Mouse (Mus musculus) embryonic facial prominence, embryonic 14.5 days (tissue): ENCODE results near the gene Tor1b. TPM values are rescaled to one million over a fixed set of nuclear protein-coding genes. Genes with fewer than 3 reads are reported as not detected.
"Not testable (repeated sequence)": the region's sequence is repeated elsewhere in the genome, so short reads cannot be mapped to it uniquely, and the experiment has no call there.

Experiments
- ATAC-seq: fragments of 200-750 bp; cut with Nextera tagmentation; 2 replicates; pipeline ENCODE4 v1.8.0; 2017; ENCODE audit warnings: low read depth, moderate number of reproducible peaks, moderate TSS enrichment
- DNase-seq: peaks from one replicate; pipeline ENCODE4 v3.0.0-alpha.2; 2015; ENCODE audit warnings: low spot score
- H3K27ac ChIP-seq: fragments of 300-500 bp; sonication (generic); replicated peaks from 2 replicates; pipeline ENCODE4 v1.5.1; 2014; ENCODE audit warnings: low read depth, mild to moderate bottlenecking, low read length, moderate library complexity
- H3K27me3 ChIP-seq: fragments of 300-500 bp; sonication (generic); replicated peaks from 2 replicates; pipeline ENCODE4 v1.6.1; 2014; ENCODE audit warnings: low read length; ENCODE audit not compliant: control insufficient read depth, insufficient read depth
- H3K36me3 ChIP-seq: fragments of 300-500 bp; sonication (generic); 2 replicates; pipeline ENCODE4 v1.6.1; 2014; ENCODE audit warnings: low read length, mixed read lengths; ENCODE audit not compliant: control insufficient read depth, insufficient read depth
- H3K4me1 ChIP-seq: fragments of 300-500 bp; sonication (generic); 2 replicates; pipeline ENCODE4 v1.6.1; 2014; ENCODE audit warnings: antibody characterized with exemption, low read length; ENCODE audit not compliant: control insufficient read depth, insufficient read depth
- H3K4me2 ChIP-seq: fragments of 300-500 bp; sonication (generic); 2 replicates; pipeline ENCODE4 v1.6.1; 2014; ENCODE audit warnings: low read depth, mild to moderate bottlenecking, low read length, moderate library complexity, mixed read lengths
- H3K4me3 ChIP-seq: fragments of 300-500 bp; sonication (generic); 2 replicates; pipeline ENCODE4 v1.5.1; 2014; ENCODE audit warnings: low read depth, mild to moderate bottlenecking, low read length
- H3K9ac ChIP-seq: fragments of 300-500 bp; sonication (generic); 2 replicates; pipeline ENCODE4 v1.6.1; 2014; ENCODE audit warnings: low read depth, mild to moderate bottlenecking, low read length, moderate library complexity, mixed read lengths
- H3K9me3 ChIP-seq: fragments of 300-500 bp; sonication (generic); 2 replicates; pipeline ENCODE4 v1.6.1; 2016; ENCODE audit warnings: low read length; ENCODE audit not compliant: control insufficient read depth
- WGBS: fragments of 180-500 bp; shearing (Covaris S2); extraction: QIAGEN DNeasy Blood & Tissue Kit; methylation state at CpG from one replicate; pipeline ENCODE4 v1.1.7; 2014; 5-methylcytosine and 5-hydroxymethylcytosine counted together
- polyA plus RNA-seq: library from polyadenylated mRNA; unstranded; fragments of >200 nt; fragmentation: Nextera tagmentation; extraction: Ambion mirVana; gene quantifications from 2 replicates; pipeline ENCODE4 v1.2.1, GENCODE M21; 2014

Gene Tor1b
- polyA plus RNA-seq, 1 experiment from 2014 or later: 41.3 TPM

- no peak overlapping the region for H3K27ac ChIP-seq
- H3K4me1 ChIP-seq: no peaks in the 10 kb centered on the region
- H3K27me3 ChIP-seq: no peaks in the 10 kb centered on the region
- 81% methylated on average over 8 of the region's 8 CpGs for WGBS
- no peak for ATAC-seq
- H3K36me3 ChIP-seq: no peaks in the 10 kb centered on the region
- no peak for DNase-seq
- no peaks in the 10 kb centered on the region for H3K9me3 ChIP-seq
- no peak overlapping the region for H3K9ac ChIP-seq
- no peak overlapping the region for H3K4me2 ChIP-seq
- no peak overlapping the region for H3K4me3 ChIP-seq
Measured at GRCm38 (mm10) chr2:30937731-30938130, 15.0 kb upstream of the Tor1b start.

- Histone ChIP-seq H3K27ac (no peak overlapping the region), H3K4me3 (no peak overlapping the region), H3K4me1 (no peaks in the 10 kb centered on the region), H3K9ac (no peak overlapping the region), H3K9me3 (no peaks in the 10 kb centered on the region), H3K4me2 (no peak overlapping the region), H3K36me3 (no peaks in the 10 kb centered on the region), H3K27me3 (no peaks in the 10 kb centered on the region)
- 0 out of 2 replicates have a peak, but pooled peaks have one; percentile 11 for ATAC-seq
- no peak for DNase-seq
- WGBS: 41% methylated on average over 4 of the region's 4 CpGs
Measured at GRCm38 (mm10) chr2:30938574-30938991, 14.2 kb upstream of the Tor1b start.

GRCm38 (mm10) chr2:30941586-30941985, 11.2 kb upstream of the Tor1b start:
- no peak for DNase-seq
- H3K4me1 ChIP-seq: no peaks in the 10 kb centered on the region
- H3K27me3 ChIP-seq: no peaks in the 10 kb centered on the region
- H3K36me3 ChIP-seq: no peaks in the 10 kb centered on the region
- WGBS: 81% methylated on average over 5 of the region's 5 CpGs
- ATAC-seq: no peak
- H3K4me3 ChIP-seq: no peak overlapping the region
- no peaks in the 10 kb centered on the region for H3K9me3 ChIP-seq
- H3K27ac ChIP-seq: no peak overlapping the region
- no peak overlapping the region for H3K4me2 ChIP-seq
- no peak overlapping the region for H3K9ac ChIP-seq

- not testable (repeated sequence) for H3K27me3 ChIP-seq, DNase-seq, H3K4me2 ChIP-seq, ATAC-seq, H3K4me3 ChIP-seq, H3K4me1 ChIP-seq, H3K9me3 ChIP-seq, H3K27ac ChIP-seq, H3K9ac ChIP-seq, H3K36me3 ChIP-seq
- WGBS: 39% methylated on average over 7 of the region's 7 CpGs
Measured at GRCm38 (mm10) chr2:30942116-30942515, 10.6 kb upstream of the Tor1b start.

- peak; percentile 93 for DNase-seq
- Histone ChIP-seq H3K27me3 (no peaks in the 10 kb centered on the region), H3K9ac (no peak overlapping the region), H3K4me3 (peak overlapping the region; percentile 30), H3K4me1 (no peaks in the 10 kb centered on the region), H3K9me3 (no peaks in the 10 kb centered on the region), H3K4me2 (peak overlapping the region; percentile 45), H3K27ac (no peak overlapping the region), H3K36me3 (no peaks in the 10 kb centered on the region)
- WGBS: 27% methylated on average over 16 of the region's 16 CpGs
- ATAC-seq: peak; percentile 80
Measured at GRCm38 (mm10) chr2:30942603-30943011, 10.2 kb upstream of the Tor1b start.

- Histone ChIP-seq H3K4me3 (peak overlapping the region; percentile 86), H3K4me2 (peak overlapping the region; percentile 78), H3K9me3 (no peaks in the 10 kb centered on the region), H3K36me3 (peaks cover 28% of the 10 kb centered on the region), H3K27ac (peak overlapping the region; percentile 84), H3K27me3 (no peaks in the 10 kb centered on the region), H3K4me1 (peaks cover 20% of the 10 kb centered on the region), H3K9ac (peak overlapping the region; percentile 89)
- WGBS: 22% methylated on average over 5 of the region's 5 CpGs
- DNase-seq (no peak), ATAC-seq (0 out of 2 replicates have a peak, but pooled peaks have one; percentile 19)
Measured at GRCm38 (mm10) chr2:30952457-30952823, 319 bp upstream of the Tor1b start.

GRCm38 (mm10) chr2:30954797-30955196, 2.0 kb downstream of the Tor1b start:
- H3K9ac ChIP-seq: peak overlapping the region; percentile 89

GRCm38 (mm10) chr2:30957511-30957910, 4.8 kb downstream of the Tor1b start:
- ATAC-seq (no peak), DNase-seq (no peak)
- H3K4me1 ChIP-seq: peaks cover 17% of the 10 kb centered on the region
- no peaks in the 10 kb centered on the region for H3K27me3 ChIP-seq
- no peak overlapping the region for H3K27ac ChIP-seq
- H3K9ac ChIP-seq: no peak overlapping the region
- WGBS: 88% methylated on average over 4 of the region's 4 CpGs
- no peak overlapping the region for H3K4me2 ChIP-seq
- H3K36me3 ChIP-seq: peaks cover 76% of the 10 kb centered on the region
- H3K4me3 ChIP-seq: no peak overlapping the region
- H3K9me3 ChIP-seq: no peaks in the 10 kb centered on the region

More at GRCm38 (mm10) chr2:30954797-30955196, 2.0 kb downstream of the Tor1b start:
- no peak for ATAC-seq
- Histone ChIP-seq H3K27me3 (no peaks in the 10 kb centered on the region), H3K36me3 (peaks cover 51% of the 10 kb centered on the region), H3K4me1 (peaks cover 20% of the 10 kb centered on the region), H3K9me3 (no peaks in the 10 kb centered on the region), H3K4me3 (no peak overlapping the region), H3K4me2 (peak overlapping the region; percentile 78), H3K27ac (no peak overlapping the region)
- WGBS: 63% methylated on average over 6 of the region's 6 CpGs
- DNase-seq: no peak

GRCm38 (mm10) chr2:30958726-30959125, 6.0 kb downstream of the Tor1b start:
- ATAC-seq: no peak
- Histone ChIP-seq H3K4me1 (peaks cover 14% of the 10 kb centered on the region), H3K27me3 (no peaks in the 10 kb centered on the region), H3K9ac (no peak overlapping the region), H3K4me2 (no peak overlapping the region), H3K27ac (no peak overlapping the region), H3K36me3 (peaks cover 89% of the 10 kb centered on the region), H3K9me3 (no peaks in the 10 kb centered on the region), H3K4me3 (no peak overlapping the region)
- 92% methylated on average over 14 of the region's 14 CpGs for WGBS
- DNase-seq: no peak
